ENCODE assay signal across 27 mouse cellular contexts in the genomic region with DNA sequence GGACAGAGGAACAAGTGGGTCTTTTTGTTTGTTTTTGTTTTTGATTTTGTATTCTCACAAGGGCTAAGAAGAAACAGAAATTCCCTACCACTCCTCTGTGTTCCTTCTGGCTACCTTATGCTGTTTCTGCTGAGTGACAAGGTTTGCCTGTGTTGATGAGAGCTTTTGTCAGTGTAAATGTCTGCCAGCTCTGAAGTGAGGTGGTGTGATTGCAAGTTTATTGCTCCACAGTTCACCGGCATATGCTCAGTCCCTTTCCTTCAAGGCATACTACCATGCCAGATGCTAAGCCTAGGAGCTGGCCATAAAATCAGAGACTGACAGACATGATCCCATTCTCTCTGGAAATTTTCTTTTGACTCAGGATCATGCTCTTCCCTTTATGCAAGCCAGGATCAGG.
"Had no signal": no experiment of that assay in that cellular context is flagged by ENCODE, and none has a peak within 500 bp of the region (broad histone marks: within the 10 kb centered on the region; RNA-seq: fewer than 3 reads in every experiment).

No protein-coding gene starts in this region.

- H3K27me3 ChIP-seq: heart, embryonic 13.5 days; heart, embryonic 15.5 days; hindbrain, embryonic 13.5 days; hindbrain, embryonic 15.5 days; kidney, embryonic 15.5 days; limb, embryonic 13.5 days; limb, embryonic 15.5 days; liver, embryonic 12.5 days had no signal

- ATAC-seq: hindbrain, postnatal 0 days; intestine, embryonic 16.5 days; liver, embryonic 12.5 days had no signal

- H3K4me3 ChIP-seq: heart, adult 2 months; heart, embryonic 13.5 days; heart, embryonic 15.5 days; hindbrain, embryonic 13.5 days; hindbrain, embryonic 15.5 days; kidney, embryonic 15.5 days; limb, embryonic 13.5 days; limb, embryonic 15.5 days; liver, embryonic 12.5 days had no signal

- H3K9me3 ChIP-seq: heart, embryonic 13.5 days; heart, embryonic 15.5 days; hindbrain, embryonic 13.5 days; hindbrain, embryonic 15.5 days; kidney, embryonic 15.5 days; limb, embryonic 13.5 days; limb, embryonic 15.5 days; liver, embryonic 12.5 days had no signal

- H3K4me2 ChIP-seq: heart, embryonic 11.5 days; heart, embryonic 13.5 days; heart, embryonic 15.5 days; hindbrain, embryonic 13.5 days; hindbrain, embryonic 15.5 days; kidney, embryonic 15.5 days; limb, embryonic 13.5 days; limb, embryonic 15.5 days; liver, embryonic 12.5 days had no signal

- H3K4me1 ChIP-seq: heart, embryonic 13.5 days; heart, embryonic 15.5 days; hindbrain, embryonic 13.5 days; hindbrain, embryonic 15.5 days; kidney, embryonic 15.5 days; limb, embryonic 13.5 days; limb, embryonic 15.5 days; liver, embryonic 12.5 days had no signal

- DNase-seq: gastrocnemius, postnatal 14 days; gastrocnemius, postnatal 36 days; heart, adult 11 months; heart, adult 2 months; heart, postnatal 14 days; heart, postnatal 36 days; kidney, adult 11 months; kidney, adult 2 months; kidney, adult 9 months; kidney, postnatal 14 days; kidney, postnatal 36 days; layer of hippocampus, adult 9-11 months; layer of hippocampus, postnatal 36 days; left cerebral cortex, postnatal 4 days had no signal

- H3K27ac ChIP-seq: heart, adult 2 months; heart, embryonic 13.5 days; heart, embryonic 15.5 days; hindbrain, embryonic 13.5 days; hindbrain, embryonic 15.5 days; hindbrain, postnatal 0 days; kidney, embryonic 15.5 days; kidney, postnatal 0 days; limb, embryonic 13.5 days; limb, embryonic 15.5 days; liver, embryonic 12.5 days; liver, embryonic 14.5 days had no signal

- H3K36me3 ChIP-seq: heart, embryonic 13.5 days; heart, embryonic 15.5 days; hindbrain, embryonic 13.5 days; hindbrain, embryonic 15.5 days; kidney, embryonic 15.5 days; limb, embryonic 13.5 days; limb, embryonic 15.5 days; liver, embryonic 12.5 days had no signal

- H3K9ac ChIP-seq: heart, embryonic 13.5 days; heart, embryonic 15.5 days; hindbrain, embryonic 13.5 days; hindbrain, embryonic 15.5 days; kidney, embryonic 15.5 days; limb, embryonic 13.5 days; limb, embryonic 15.5 days; liver, embryonic 12.5 days; liver, embryonic 14.5 days had no signal
